ENCODE assay signal across 9 mouse cellular contexts in the genomic region with DNA sequence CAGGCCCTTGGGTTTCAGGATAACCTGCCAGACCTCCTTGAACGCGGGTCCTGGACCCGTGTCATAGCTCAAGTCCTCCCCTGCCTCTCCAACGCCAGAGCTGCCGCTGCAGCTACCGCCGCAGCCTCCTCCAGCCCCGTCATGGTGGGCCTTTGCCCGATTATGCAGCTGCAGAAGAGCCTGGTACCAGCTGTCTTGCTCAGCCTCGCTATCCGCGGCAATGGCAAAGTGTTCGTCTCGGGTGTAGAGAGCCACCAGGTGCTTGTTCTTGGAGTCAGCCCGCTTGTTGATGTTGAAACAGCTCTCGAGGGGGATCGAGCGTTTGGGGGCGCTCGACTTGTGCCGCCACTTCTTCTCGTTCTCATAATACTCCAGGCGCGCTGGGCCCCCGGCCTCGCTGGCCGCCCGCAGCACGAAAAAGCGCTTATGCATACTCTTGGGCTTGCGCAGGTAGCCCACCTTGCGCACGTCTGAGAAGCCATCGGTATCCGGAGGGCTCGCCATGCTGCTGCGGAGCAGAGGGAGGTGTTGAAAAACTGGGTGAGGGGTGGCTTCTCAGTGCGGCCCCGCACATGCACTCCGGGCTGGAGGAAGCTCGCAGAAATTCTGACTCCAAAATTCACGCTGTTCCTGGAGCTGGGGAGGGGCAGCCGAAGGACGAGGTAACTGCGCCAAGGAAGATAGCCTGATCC. TPM values are rescaled to one million over a fixed set of nuclear protein-coding genes. Genes with fewer than 3 reads are reported as not detected.
DNase-seq lines count a peak whose midpoint lies in the region; ATAC-seq and TF ChIP-seq lines count a peak whose summit lies in the region.
"Had no signal": no experiment of that assay in that cellular context is flagged by ENCODE, and none has a peak within 500 bp of the region (broad histone marks: within the 10 kb centered on the region; RNA-seq: fewer than 3 reads in every experiment).

No protein-coding gene starts in this region.

- H3K27me3 ChIP-seq in forebrain, embryonic 11.5 days (ENCODE audit: control insufficient read depth, insufficient read depth, low read length), result no peaks in the 10 kb centered on the region
- H3K27me3 ChIP-seq in heart, embryonic 16.5 days (ENCODE audit: control insufficient read depth, insufficient read depth, low read length), result no peaks in the 10 kb centered on the region
- peaks cover 36% of the 10 kb centered on the region for H3K27me3 ChIP-seq in liver, postnatal 0 days (ENCODE audit: insufficient read depth, low read length)
- H3K27me3 ChIP-seq: Patski had no signal

- H3K27ac ChIP-seq in bone marrow macrophage, adult 2 months (ENCODE audit: insufficient read depth, low read depth, low read length), result no peak overlapping the region
- peak overlapping the region; percentile 97 for H3K27ac ChIP-seq in forebrain, embryonic 11.5 days (ENCODE audit: low read depth, low read length)
- H3K27ac ChIP-seq in heart, embryonic 16.5 days (ENCODE audit: low read length), result peak overlapping the region; percentile 93
- H3K27ac ChIP-seq in liver, postnatal 0 days (ENCODE audit: low read depth), result peak overlapping the region; percentile 79

- peak; percentile 74 for DNase-seq in 3134 (ENCODE audit: extremely low read depth, insufficient read length, low spot score)
- peak; percentile 79 for DNase-seq in forebrain, embryonic 11.5 days (ENCODE audit: low spot score)
- DNase-seq in kidney, postnatal 4 days, result peak; percentile 64 to 75
- peak; percentile 51 for DNase-seq in liver, postnatal 0 days
- DNase-seq in ovary, postnatal 14 days (ENCODE audit: low spot score), result peak; percentile 25
- DNase-seq in urinary bladder, postnatal 4 days (ENCODE audit: low spot score in 2 of 2), result peak; percentile 39 to 62

- 0 out of 2 replicates have a peak, but pooled peaks have one; percentile 0 for ATAC-seq in forebrain, embryonic 11.5 days (replicated peaks; ENCODE audit: low FRiP score)
- no peak for ATAC-seq in heart, embryonic 16.5 days (replicated peaks; ENCODE audit: extremely low read depth, insufficient read depth, low FRiP score)
- ATAC-seq in liver, postnatal 0 days, result no peak

- no peaks in the 10 kb centered on the region; the same call in 1 of the 2 replicates for H3K9me3 ChIP-seq in forebrain, embryonic 11.5 days (ENCODE audit: control insufficient read depth, low read length)
- no peaks in the 10 kb centered on the region for H3K9me3 ChIP-seq in heart, embryonic 16.5 days (replicated peaks; ENCODE audit: control insufficient read depth, low read length)
- H3K9me3 ChIP-seq in liver, postnatal 0 days (ENCODE audit: low read length), result no peaks in the 10 kb centered on the region

- no peak for TF ChIP-seq CTCF in bone marrow macrophage, adult 2 months (IDR thresholded peaks at IDR 0.05; ENCODE audit: low read depth, low read length)
- peak; percentile 35; the same call in 1 of the 2 replicates for TF ChIP-seq CTCF in liver, postnatal 0 days (IDR thresholded peaks at IDR 0.05; ENCODE audit: low read depth)

- peaks cover 17% of the 10 kb centered on the region for H3K36me3 ChIP-seq in forebrain, embryonic 11.5 days (ENCODE audit: control insufficient read depth, insufficient read depth, low read length)
- H3K36me3 ChIP-seq in heart, embryonic 16.5 days (ENCODE audit: control insufficient read depth, insufficient read depth), result no peaks in the 10 kb centered on the region
- no peaks in the 10 kb centered on the region for H3K36me3 ChIP-seq in liver, postnatal 0 days (replicated peaks; ENCODE audit: insufficient read depth, low read length)

- H3K4me1 ChIP-seq in bone marrow macrophage, adult 2 months (ENCODE audit: control insufficient read depth, insufficient read depth, low read length), result no peaks in the 10 kb centered on the region
- H3K4me1 ChIP-seq in forebrain, embryonic 11.5 days (replicated peaks; ENCODE audit: control insufficient read depth, insufficient read depth, low read length), result peaks cover 13% of the 10 kb centered on the region
- peaks cover 23% of the 10 kb centered on the region for H3K4me1 ChIP-seq in heart, embryonic 16.5 days (ENCODE audit: control insufficient read depth, insufficient read depth, low read length)
- H3K4me1 ChIP-seq in liver, postnatal 0 days (ENCODE audit: insufficient read depth), result peaks cover 17% of the 10 kb centered on the region

- under 1% methylated on average over 45 of the region's 45 CpGs for WGBS in forebrain, embryonic 11.5 days
- 1% methylated on average over 45 of the region's 45 CpGs for WGBS in heart, embryonic 16.5 days
- WGBS in liver, postnatal 0 days (ENCODE audit: insufficient replicate concordance), result 1% methylated on average over 45 of the region's 45 CpGs

- H3K9ac ChIP-seq in forebrain, embryonic 11.5 days (ENCODE audit: low read length), result peak overlapping the region; percentile 87
- peak overlapping the region; percentile 90 for H3K9ac ChIP-seq in heart, embryonic 16.5 days (ENCODE audit: low read length)
- peak overlapping the region; percentile 67 for H3K9ac ChIP-seq in liver, postnatal 0 days (replicated peaks)

- H3K4me2 ChIP-seq in forebrain, embryonic 11.5 days (ENCODE audit: low read depth, low read length, severe bottlenecking), result peak overlapping the region; percentile 92
- H3K4me2 ChIP-seq in heart, embryonic 16.5 days (ENCODE audit: low read depth, low read length), result peak overlapping the region; percentile 79
- peak overlapping the region; percentile 82 for H3K4me2 ChIP-seq in liver, postnatal 0 days (ENCODE audit: low read depth, low read length)

- H3K4me3 ChIP-seq in bone marrow macrophage, adult 2 months (ENCODE audit: insufficient read depth, low read length), result peak overlapping the region; percentile 61
- peak overlapping the region; percentile 73 for H3K4me3 ChIP-seq in forebrain, embryonic 11.5 days (ENCODE audit: low read depth, low read length)
- H3K4me3 ChIP-seq in heart, embryonic 16.5 days (ENCODE audit: low read length), result peak overlapping the region; percentile 66
- peak overlapping the region; percentile 59 for H3K4me3 ChIP-seq in liver, postnatal 0 days (ENCODE audit: low read depth, low read length)

- no peak for TF ChIP-seq POLR2A in bone marrow macrophage, adult 2 months (IDR thresholded peaks at IDR 0.05; ENCODE audit: borderline replicate concordance, low read depth, low read length)

- TF ChIP-seq EP300 in liver, postnatal 0 days (IDR thresholded peaks at IDR 0.05; ENCODE audit: low read depth), result no peak

RNA-seq across cellular contexts. Expression of a gene that starts 1.1 kb away (rescaled TPM):
- polyA plus RNA-seq in bone marrow macrophage, adult 2 months (2012; ENCODE audit: insufficient read depth, insufficient read length, missing spikeins), result 0.12 and 0.16 TPM in 2 replicates
- polyA plus RNA-seq in forebrain, embryonic 11.5 days (2014; fragmentation: Nextera tagmentation; extraction: Ambion mirVana), result 14.2 and 17.5 TPM in 2 replicates
- polyA plus RNA-seq in heart, embryonic 16.5 days (2015; fragmentation: Nextera tagmentation; extraction: Ambion mirVana), result 8.2 and 9.4 TPM in 2 replicates
- 1.2 and 1.4 TPM in 2 replicates for polyA plus RNA-seq in liver, postnatal 0 days (2015; fragmentation: Nextera tagmentation; extraction: Ambion mirVana)

RNA-seq across cellular contexts. Expression of a gene that starts 26.1 kb away (rescaled TPM):
- 23.4 and 24.6 TPM in 2 replicates for polyA plus RNA-seq in bone marrow macrophage, adult 2 months (2012; ENCODE audit: insufficient read depth, insufficient read length, missing spikeins)
- 6.3 and 7.5 TPM in 2 replicates for polyA plus RNA-seq in forebrain, embryonic 11.5 days (2014; fragmentation: Nextera tagmentation; extraction: Ambion mirVana)
- polyA plus RNA-seq in heart, embryonic 16.5 days (2015; fragmentation: Nextera tagmentation; extraction: Ambion mirVana), result 8.9 and 10.3 TPM in 2 replicates
- 4.7 and 5.9 TPM in 2 replicates for polyA plus RNA-seq in liver, postnatal 0 days (2015; fragmentation: Nextera tagmentation; extraction: Ambion mirVana)

RNA-seq across cellular contexts. Expression of a gene that starts 57.2 kb away (rescaled TPM):
- polyA plus RNA-seq in bone marrow macrophage, adult 2 months (2012; ENCODE audit: insufficient read depth, insufficient read length, missing spikeins), result not detected in 2 replicates
- 40.2 and 42.7 TPM in 2 replicates for polyA plus RNA-seq in forebrain, embryonic 11.5 days (2014; fragmentation: Nextera tagmentation; extraction: Ambion mirVana)
- 31.6 and 33.8 TPM in 2 replicates for polyA plus RNA-seq in heart, embryonic 16.5 days (2015; fragmentation: Nextera tagmentation; extraction: Ambion mirVana)
- polyA plus RNA-seq in liver, postnatal 0 days (2015; fragmentation: Nextera tagmentation; extraction: Ambion mirVana), result 3.4 and 3.9 TPM in 2 replicates

Comparison
In these comparisons a context has a peak if more than half of its experiments do, and no peak if none do; other contexts are left out.
1. DNase-seq: peak in every context shown above with its lines; median percentile 79 in forebrain, embryonic 11.5 days; 74 in 3134; 70 in kidney, postnatal 4 days; 51 in liver, postnatal 0 days; 50 in urinary bladder, postnatal 4 days; 25 in ovary, postnatal 14 days.